Mouse (Mus musculus): ENCODE measurements around the gene Ndufv1.

DNA sequence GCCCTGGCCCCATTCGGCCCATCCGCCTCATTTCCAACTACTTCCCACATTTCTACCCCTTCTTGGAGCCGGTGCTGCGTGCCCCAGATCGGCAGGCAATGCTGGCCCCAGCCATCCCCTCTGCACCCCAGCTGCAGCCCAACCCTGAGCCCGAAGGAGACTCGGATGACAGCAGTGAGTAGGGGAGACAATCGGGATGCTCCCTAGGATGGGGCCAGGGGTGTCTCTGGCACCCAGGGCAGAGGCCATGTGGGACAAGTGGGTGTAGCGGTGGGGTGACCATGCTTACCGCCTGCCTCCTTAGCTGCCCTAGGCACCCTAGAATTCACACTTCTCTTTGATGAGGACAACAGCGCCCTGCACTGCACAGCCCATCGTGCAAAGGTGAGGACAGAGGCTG is 9.0 kb downstream of the Ndufv1 start:
- no peak for TF ChIP-seq CTCF (IDR thresholded peaks at IDR 0.05; ENCODE audit: insufficient read depth, low read length)
- TF ChIP-seq POLR2A (IDR thresholded peaks at IDR 0.05; ENCODE audit: borderline replicate concordance, extremely low read depth, low read depth, low read length) = no peak
